Mouse (Mus musculus) fat pad, adult 2 months (tissue): ENCODE data around the gene Trpm3.

Experiments used
- DNase-seq: peaks from one replicate; pipeline ENCODE4 v3.0.0-alpha.2; 2011; ENCODE audit warnings: low read depth, low spot score; ENCODE audit errors: extremely low read depth

The Trpm3 gene

GRCm38 (mm10) chr19:22303952-22304655 lies 165.3 kb downstream of the Trpm3 start:
- DNase-seq, result no peak

GRCm38 (mm10) chr19:22308081-22308480 lies 169.2 kb downstream of the Trpm3 start:
- no peak for DNase-seq

GRCm38 (mm10) chr19:22317306-22317705 lies 178.5 kb downstream of the Trpm3 start:
- DNase-seq, result no peak

- no peak for DNase-seq
These were observed 188.0 kb downstream of the Trpm3 start for GRCm38 (mm10) chr19:22326813-22327212.

GRCm38 (mm10) chr19:22327226-22327625 lies 188.4 kb downstream of the Trpm3 start:
- no peak for DNase-seq

- no peak for DNase-seq
These were observed 197.4 kb downstream of the Trpm3 start for GRCm38 (mm10) chr19:22336278-22336677.

GRCm38 (mm10) chr19:22337468-22337867 lies 198.6 kb downstream of the Trpm3 start:
- no peak for DNase-seq

GRCm38 (mm10) chr19:22338927-22339326 lies 200.1 kb downstream of the Trpm3 start:
- no peak for DNase-seq

- DNase-seq, result no peak
These were observed 215.2 kb downstream of the Trpm3 start for GRCm38 (mm10) chr19:22354037-22354541.

- no peak for DNase-seq
These were observed 248.0 kb downstream of the Trpm3 start for GRCm38 (mm10) chr19:22386890-22387289.

- DNase-seq, result no peak
These were observed 255.9 kb downstream of the Trpm3 start for GRCm38 (mm10) chr19:22394700-22395099.

GRCm38 (mm10) chr19:22404049-22404448 lies 265.2 kb downstream of the Trpm3 start:
- no peak for DNase-seq

GRCm38 (mm10) chr19:22418239-22418638 lies 279.4 kb downstream of the Trpm3 start:
- DNase-seq, result no peak

- DNase-seq, result no peak
These were observed 298.4 kb downstream of the Trpm3 start for GRCm38 (mm10) chr19:22437207-22437606.

- no peak for DNase-seq
These were observed 308.8 kb downstream of the Trpm3 start for GRCm38 (mm10) chr19:22447418-22448339.

- no peak for DNase-seq
These were observed 309.8 kb downstream of the Trpm3 start for GRCm38 (mm10) chr19:22448340-22449288.

- no peak for DNase-seq
These were observed 312.4 kb downstream of the Trpm3 start for GRCm38 (mm10) chr19:22451290-22451689.

GRCm38 (mm10) chr19:22456935-22457334 lies 318.1 kb downstream of the Trpm3 start:
- no peak for DNase-seq

GRCm38 (mm10) chr19:22462043-22462442 lies 323.2 kb downstream of the Trpm3 start:
- DNase-seq, result no peak

GRCm38 (mm10) chr19:22463506-22463905 lies 324.7 kb downstream of the Trpm3 start:
- DNase-seq, result no peak

- no peak for DNase-seq
These were observed 330.8 kb downstream of the Trpm3 start for GRCm38 (mm10) chr19:22469608-22470007.
